Mouse (Mus musculus): ENCODE data around the gene Zfp275.
"Not testable (repeated sequence)": the region's sequence is repeated elsewhere in the genome, so short reads cannot be mapped to it uniquely, and the experiment has no call there.

Gene Zfp275

GRCm38 (mm10) chrX:73384419-73384818, 42.0 kb downstream of the Zfp275 start:
- no peak for DNase-seq (ENCODE audit: low read depth, low spot score)
- H3K36me3 ChIP-seq (ENCODE audit: control insufficient read depth, insufficient read depth, low read length, poor library complexity, severe bottlenecking): no peaks in the 10 kb centered on the region
- no peaks in the 10 kb centered on the region for H3K27me3 ChIP-seq (ENCODE audit: control insufficient read depth, insufficient read depth, low read length, poor library complexity, severe bottlenecking)

- H3K36me3 ChIP-seq (ENCODE audit: control insufficient read depth, insufficient read depth, low read length, poor library complexity, severe bottlenecking): no peaks in the 10 kb centered on the region
- no peaks in the 10 kb centered on the region for H3K27me3 ChIP-seq (ENCODE audit: control insufficient read depth, insufficient read depth, low read length, poor library complexity, severe bottlenecking)
- DNase-seq (ENCODE audit: low read depth, low spot score): no peak
Observed at GRCm38 (mm10) chrX:73384924-73385323, 42.5 kb downstream of the Zfp275 start.

- H3K36me3 ChIP-seq (ENCODE audit: control insufficient read depth, insufficient read depth, low read length, poor library complexity, severe bottlenecking): no peaks in the 10 kb centered on the region
- no peaks in the 10 kb centered on the region for H3K27me3 ChIP-seq (ENCODE audit: control insufficient read depth, insufficient read depth, low read length, poor library complexity, severe bottlenecking)
- no peak for DNase-seq (ENCODE audit: low read depth, low spot score)
Observed at GRCm38 (mm10) chrX:73391481-73391880, 49.1 kb downstream of the Zfp275 start.

GRCm38 (mm10) chrX:73396446-73396845, 54.0 kb downstream of the Zfp275 start:
- Histone ChIP-seq H3K36me3 (ENCODE audit: control insufficient read depth, insufficient read depth, low read length, poor library complexity, severe bottlenecking) (no peaks in the 10 kb centered on the region), H3K27me3 (ENCODE audit: control insufficient read depth, insufficient read depth, low read length, poor library complexity, severe bottlenecking) (no peaks in the 10 kb centered on the region)
- no peak for DNase-seq (ENCODE audit: low read depth, low spot score)

GRCm38 (mm10) chrX:73398636-73399035, 56.2 kb downstream of the Zfp275 start, which contains the start of gene Gm18336:
Gene Gm18336 (minus strand): TSS chrX:73398736.
- H3K36me3 ChIP-seq (ENCODE audit: control insufficient read depth, insufficient read depth, low read length, poor library complexity, severe bottlenecking); DNase-seq (ENCODE audit: low read depth, low spot score); H3K27me3 ChIP-seq (ENCODE audit: control insufficient read depth, insufficient read depth, low read length, poor library complexity, severe bottlenecking): not testable (repeated sequence)

GRCm38 (mm10) chrX:73400951-73401350, 58.5 kb downstream of the Zfp275 start:
- no peaks in the 10 kb centered on the region for H3K36me3 ChIP-seq (ENCODE audit: control insufficient read depth, insufficient read depth, low read length, poor library complexity, severe bottlenecking)
- no peaks in the 10 kb centered on the region for H3K27me3 ChIP-seq (ENCODE audit: control insufficient read depth, insufficient read depth, low read length, poor library complexity, severe bottlenecking)
- DNase-seq (ENCODE audit: low read depth, low spot score): no peak

GRCm38 (mm10) chrX:73401616-73402015, 59.2 kb downstream of the Zfp275 start:
- no peak for DNase-seq (ENCODE audit: low read depth, low spot score)
- H3K27me3 ChIP-seq (ENCODE audit: control insufficient read depth, insufficient read depth, low read length, poor library complexity, severe bottlenecking): no peaks in the 10 kb centered on the region
- H3K36me3 ChIP-seq (ENCODE audit: control insufficient read depth, insufficient read depth, low read length, poor library complexity, severe bottlenecking): no peaks in the 10 kb centered on the region

Measured in splenic B cell, adult 2 months (primary cell).